Mouse (Mus musculus) brain, adult 2 months (tissue): ENCODE measurements around the gene Ulk3.

Experiments used
- DNase-seq: peaks from one replicate; pipeline ENCODE4 v3.0.0; 2011; ENCODE audit warnings: low read depth, low spot score

Gene Ulk3

GRCm38 (mm10) chr9:57617556-57618169 lies 28.4 kb downstream of the Ulk3 start:
- DNase-seq, result no peak

DNA sequence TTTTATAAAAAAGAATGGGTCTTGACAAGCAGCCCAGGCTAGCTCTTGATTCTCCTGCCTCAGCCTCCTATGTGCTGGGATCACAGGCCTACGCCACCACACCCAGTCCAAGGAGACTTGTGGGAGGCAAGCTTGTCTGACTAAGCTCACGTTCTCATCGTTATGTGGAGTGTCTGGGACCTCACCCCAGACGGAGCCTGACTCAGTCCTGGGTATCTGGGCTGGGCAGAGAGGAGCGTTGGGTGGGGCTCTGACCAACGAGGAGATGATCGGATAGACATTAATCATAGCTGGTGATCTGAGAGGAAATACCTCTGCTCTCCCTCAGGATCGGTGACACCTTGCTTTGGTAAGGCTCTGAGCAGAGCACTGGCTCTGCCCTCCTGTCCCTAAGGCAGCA lies 29.6 kb downstream of the Ulk3 start:
- DNase-seq, result no peak

- no peak for DNase-seq
Observed at GRCm38 (mm10) chr9:57620674-57621073, 31.4 kb downstream of the Ulk3 start, which contains the start of gene Lman1l. Gene Lman1l, minus strand, starts transcription at chr9:57620774.

GRCm38 (mm10) chr9:57624295-57624694 lies 35.0 kb downstream of the Ulk3 start:
- DNase-seq, result no peak

- DNase-seq, result peak; percentile 76
Observed at GRCm38 (mm10) chr9:57625674-57626500, 36.6 kb downstream of the Ulk3 start.

DNA sequence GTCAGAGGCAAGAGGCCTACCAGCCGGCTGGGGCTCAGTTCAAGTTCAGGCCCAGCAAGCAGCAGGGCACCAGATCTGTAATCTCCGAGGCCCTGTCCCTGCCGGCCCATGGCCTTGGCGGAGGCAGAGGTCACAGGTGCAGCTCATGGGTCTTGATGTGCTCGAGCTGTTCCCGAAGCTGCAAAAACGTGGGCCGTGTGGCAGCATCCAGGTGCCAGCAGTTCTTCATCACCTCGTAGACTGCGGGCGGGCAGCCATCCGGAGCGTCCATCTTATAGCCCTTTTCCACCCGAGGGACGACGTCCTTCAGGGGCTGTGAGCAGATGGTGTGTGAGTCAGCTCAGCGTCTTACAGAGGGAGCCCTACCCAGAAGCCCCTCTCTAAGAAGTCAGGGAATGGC lies 37.9 kb downstream of the Ulk3 start:
- DNase-seq, result no peak

- DNase-seq, result no peak
Observed at GRCm38 (mm10) chr9:57627892-57628291, 38.6 kb downstream of the Ulk3 start.

DNA sequence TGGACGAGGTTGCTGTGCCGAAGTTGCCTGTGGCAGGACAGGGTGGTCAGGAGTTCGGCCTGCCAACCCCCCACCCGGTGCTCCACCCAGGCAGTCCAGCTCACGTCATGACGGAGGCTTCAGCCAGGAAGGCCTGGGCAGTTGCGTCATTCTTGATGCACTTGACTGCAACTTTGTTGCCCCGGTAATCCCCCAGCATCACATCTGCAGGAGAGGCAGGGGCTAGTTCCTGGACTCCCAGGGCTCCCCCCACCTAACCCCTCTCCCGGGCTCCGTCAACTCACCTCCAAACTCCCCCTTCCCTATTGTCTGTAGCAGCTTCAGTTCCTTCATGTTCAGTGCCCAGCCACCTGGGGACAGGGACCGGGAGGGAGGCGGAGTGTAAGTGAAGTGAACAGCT lies 39.5 kb downstream of the Ulk3 start:
- no peak for DNase-seq

- peak; percentile 80 for DNase-seq
Observed at GRCm38 (mm10) chr9:57629118-57629874, 40.0 kb downstream of the Ulk3 start.

DNA sequence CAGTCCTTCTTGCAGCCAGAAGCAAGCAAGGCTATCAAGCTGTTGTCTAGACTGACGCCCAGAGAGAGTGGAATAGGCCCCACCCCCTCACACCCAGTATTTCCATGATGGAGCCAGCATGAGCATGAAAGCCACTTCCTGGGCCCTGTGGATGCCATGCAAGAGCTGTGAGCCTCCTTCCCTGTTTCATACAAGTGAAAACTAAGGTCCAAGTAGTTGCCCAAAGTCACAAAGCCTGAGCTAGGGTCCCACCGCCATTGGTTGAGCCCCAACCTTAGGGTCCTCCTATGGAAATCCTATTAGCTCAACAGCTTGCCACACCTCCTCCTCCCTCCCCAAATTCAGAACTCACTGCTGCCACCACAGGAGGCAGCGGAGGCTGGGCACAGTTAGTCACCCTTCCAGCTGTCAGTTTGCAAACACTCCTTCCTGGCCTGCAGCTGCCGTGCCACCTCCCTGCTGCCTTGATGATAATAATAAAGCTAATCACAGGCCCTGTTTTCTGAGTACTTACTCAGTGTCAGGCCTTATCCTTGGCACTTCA lies 44.3 kb downstream of the Ulk3 start:
- DNase-seq, result peak; percentile 90

DNA sequence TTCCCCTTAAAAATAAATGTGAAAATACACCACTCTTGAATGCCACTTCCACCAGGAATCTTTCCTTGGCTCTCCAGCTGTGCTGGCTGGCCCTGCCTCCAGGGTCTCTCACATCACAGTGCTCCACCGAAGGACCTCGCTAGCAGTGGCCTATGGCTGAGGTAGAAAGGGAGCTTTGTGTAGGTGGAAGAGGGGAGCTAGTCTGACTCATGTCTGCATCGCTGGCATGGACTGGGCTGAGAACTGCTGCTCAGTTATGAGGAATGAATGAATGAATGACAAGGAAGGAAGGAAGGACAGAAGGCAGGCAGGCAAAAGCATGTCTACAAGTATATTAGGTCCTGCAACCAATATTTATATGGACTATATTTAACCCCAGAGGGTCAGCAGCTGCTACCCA lies 48.0 kb downstream of the Ulk3 start:
- DNase-seq, result peak; percentile 52

DNA sequence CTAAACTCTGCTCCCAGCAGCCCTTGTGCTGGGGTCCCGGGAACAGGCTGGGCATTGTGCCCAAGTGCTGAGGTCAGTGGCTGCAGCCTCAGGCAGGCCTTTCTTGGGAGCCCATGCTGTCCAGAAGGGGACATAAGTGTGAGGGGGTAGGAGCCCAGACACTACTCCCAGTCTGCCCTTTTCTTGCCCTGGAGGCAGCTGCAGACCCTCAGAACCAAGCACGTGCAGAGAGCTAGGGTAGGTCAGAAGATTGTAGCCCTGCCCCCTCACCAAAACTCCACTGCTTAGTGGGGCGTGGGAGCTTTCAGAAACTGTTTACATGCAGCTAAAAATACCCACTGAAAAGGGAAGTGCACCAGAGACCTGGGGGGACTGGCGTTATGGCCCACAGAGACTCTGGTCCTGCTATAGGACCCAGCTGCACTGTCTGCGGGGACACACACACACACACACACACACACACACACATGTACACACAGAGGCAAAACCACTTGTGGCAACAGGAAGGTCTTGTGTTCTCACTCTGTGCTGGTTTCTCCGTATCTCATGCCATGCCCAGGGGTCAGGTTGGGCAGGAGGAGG lies 48.6 kb downstream of the Ulk3 start:
- peak; percentile 52 for DNase-seq

GRCm38 (mm10) chr9:57638651-57639459 lies 49.6 kb downstream of the Ulk3 start:
- no peak for DNase-seq

DNA sequence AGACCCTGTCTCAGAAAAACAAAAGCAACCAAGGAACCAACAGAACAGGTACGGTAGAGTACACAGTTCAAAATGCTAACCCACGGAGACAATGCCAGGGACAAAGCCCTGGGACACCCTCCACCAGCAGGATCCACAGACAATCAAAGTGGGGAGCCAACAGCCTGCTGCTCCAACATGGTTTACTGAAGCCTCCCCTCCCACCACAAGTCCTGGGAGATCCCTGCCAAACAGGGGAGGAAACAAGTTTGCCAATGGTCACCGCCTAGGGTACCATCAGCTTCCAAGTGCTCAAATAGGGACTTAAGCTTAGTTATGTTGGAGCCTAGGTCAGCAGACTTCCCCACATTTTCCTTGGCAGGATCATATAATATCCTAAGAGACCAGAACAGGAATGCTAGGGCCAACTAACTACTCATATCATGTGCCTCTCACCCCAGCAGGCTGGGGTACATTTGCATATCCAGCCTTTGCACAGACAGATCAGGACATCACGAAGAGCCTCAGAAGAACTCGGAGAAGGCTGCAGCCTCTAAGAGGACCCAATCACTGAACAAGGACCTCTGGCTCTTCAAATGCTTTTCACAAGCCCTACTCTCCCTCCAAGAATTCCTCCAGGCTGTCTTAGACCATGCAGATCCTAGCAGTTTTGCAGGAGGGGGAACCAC lies 50.5 kb downstream of the Ulk3 start:
- no peak for DNase-seq

GRCm38 (mm10) chr9:57640384-57640783 lies 51.1 kb downstream of the Ulk3 start:
- peak; percentile 77 for DNase-seq

DNA sequence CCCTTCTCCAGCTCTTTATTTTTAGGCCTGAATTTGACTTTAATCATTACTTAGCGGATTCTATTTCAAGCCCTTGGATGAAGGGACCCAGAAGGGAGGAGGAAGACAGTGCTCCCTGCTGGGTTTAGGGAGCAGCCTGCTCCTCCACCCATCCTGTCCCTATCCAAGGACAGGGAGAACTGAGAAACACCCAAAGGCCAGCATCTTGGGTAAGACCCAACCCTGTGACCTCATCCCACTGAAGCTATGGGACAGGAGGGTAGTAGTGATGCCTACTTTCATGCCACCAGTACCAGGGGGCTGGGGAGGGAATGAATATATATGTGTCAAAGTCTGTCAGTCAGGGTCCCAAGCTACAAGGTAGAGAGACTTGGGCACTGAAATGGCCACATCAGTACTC lies 51.8 kb downstream of the Ulk3 start:
- DNase-seq, result no peak

- peak; percentile 74 for DNase-seq
Observed at GRCm38 (mm10) chr9:57641775-57642550, 52.7 kb downstream of the Ulk3 start.

- DNase-seq, result no peak
Observed at GRCm38 (mm10) chr9:57643169-57643855, 54.1 kb downstream of the Ulk3 start.

GRCm38 (mm10) chr9:57643856-57644180 lies 54.6 kb downstream of the Ulk3 start:
- DNase-seq, result no peak
